Mouse (Mus musculus) liver, embryonic 12.5 days (tissue): ENCODE data around the gene Babam2. TPM values are rescaled to one million over a fixed set of nuclear protein-coding genes. Genes with fewer than 3 reads are reported as not detected.

Experiments
- ATAC-seq: fragments of 200-750 bp; cut with Nextera tagmentation; 2 replicates; pipeline ENCODE4 v1.8.0; 2017; ENCODE audit warnings: moderate number of reproducible peaks, mild to moderate bottlenecking, moderate library complexity
- H3K27ac ChIP-seq: fragments of 300-500 bp; sonication (generic); 2 replicates; pipeline ENCODE4 v1.5.1; 2016; ENCODE audit warnings: mild to moderate bottlenecking
- H3K27me3 ChIP-seq: fragments of 300-500 bp; sonication (generic); replicated peaks from 2 replicates; pipeline ENCODE4 v1.6.1; 2016; ENCODE audit warnings: mild to moderate bottlenecking, moderate library complexity
- H3K36me3 ChIP-seq: fragments of 300-500 bp; sonication (generic); 2 replicates; pipeline ENCODE4 v1.6.1; 2016; ENCODE audit warnings: mild to moderate bottlenecking, moderate library complexity
- H3K4me1 ChIP-seq: fragments of 300-500 bp; sonication (generic); 2 replicates; pipeline ENCODE4 v1.6.1; 2016
- H3K4me2 ChIP-seq: fragments of 300-500 bp; sonication (generic); 2 replicates; pipeline ENCODE4 v1.6.1; 2016; ENCODE audit warnings: mild to moderate bottlenecking, moderate library complexity
- H3K4me3 ChIP-seq: fragments of 300-500 bp; sonication (generic); 2 replicates; pipeline ENCODE4 v1.5.1; 2016; ENCODE audit warnings: mild to moderate bottlenecking, moderate library complexity
- H3K9ac ChIP-seq: fragments of 300-500 bp; sonication (generic); 2 replicates; pipeline ENCODE4 v1.6.1; 2016; ENCODE audit warnings: mild to moderate bottlenecking, moderate library complexity
- H3K9me3 ChIP-seq: fragments of 300-500 bp; sonication (generic); replicated peaks from 2 replicates; pipeline ENCODE4 v1.6.1; 2016; ENCODE audit warnings: mild to moderate bottlenecking, moderate library complexity
- WGBS: fragments of 180-500 bp; shearing (Covaris S2); methylation state at CpG from one replicate; pipeline ENCODE4 v1.1.7; 2016; ENCODE audit not compliant: insufficient replicate concordance; 5-methylcytosine and 5-hydroxymethylcytosine counted together
- polyA plus RNA-seq: library from polyadenylated mRNA; unstranded; fragments of >200 nt; fragmentation: Nextera tagmentation; extraction: Ambion mirVana; gene quantifications from 2 replicates; pipeline ENCODE4 v1.2.1, GENCODE M21; 2016

Babam2 gene
- polyA plus RNA-seq, 1 experiment from 2014 or later = 41.3 TPM

GRCm38 (mm10) chr5:31904968-31905683 is 207.6 kb downstream of the Babam2 start:
- no peak for ATAC-seq
- Histone ChIP-seq H3K4me2 (no peak overlapping the region), H3K9ac (no peak overlapping the region), H3K4me1 (no peaks in the 10 kb centered on the region), H3K9me3 (no peaks in the 10 kb centered on the region), H3K27me3 (no peaks in the 10 kb centered on the region), H3K27ac (no peak overlapping the region), H3K4me3 (no peak overlapping the region), H3K36me3 (no peaks in the 10 kb centered on the region)
- 60% methylated on average over 6 of the region's 6 CpGs for WGBS

GRCm38 (mm10) chr5:31905808-31906207 is 208.3 kb downstream of the Babam2 start:
- Histone ChIP-seq H3K36me3 (no peaks in the 10 kb centered on the region), H3K4me3 (no peak overlapping the region), H3K9ac (no peak overlapping the region), H3K4me1 (no peaks in the 10 kb centered on the region), H3K27me3 (no peaks in the 10 kb centered on the region), H3K9me3 (no peaks in the 10 kb centered on the region), H3K4me2 (no peak overlapping the region), H3K27ac (no peak overlapping the region)
- no peak for ATAC-seq
- 77% methylated on average over 7 of the region's 7 CpGs for WGBS

GRCm38 (mm10) chr5:31906286-31906951 is 208.9 kb downstream of the Babam2 start:
- Histone ChIP-seq H3K4me2 (no peak overlapping the region), H3K36me3 (no peaks in the 10 kb centered on the region), H3K27me3 (no peaks in the 10 kb centered on the region), H3K4me3 (no peak overlapping the region), H3K4me1 (no peaks in the 10 kb centered on the region), H3K27ac (no peak overlapping the region), H3K9ac (no peak overlapping the region), H3K9me3 (no peaks in the 10 kb centered on the region)
- WGBS = 81% methylated on average over 7 of the region's 7 CpGs
- ATAC-seq = no peak

GRCm38 (mm10) chr5:31907959-31908358 is 210.5 kb downstream of the Babam2 start:
- WGBS = 60% methylated on average over 2 of the region's 2 CpGs
- H3K4me2 ChIP-seq = no peak overlapping the region

GRCm38 (mm10) chr5:31908818-31909217 is 211.3 kb downstream of the Babam2 start:
- Histone ChIP-seq H3K4me1 (no peaks in the 10 kb centered on the region), H3K27me3 (no peaks in the 10 kb centered on the region), H3K36me3 (no peaks in the 10 kb centered on the region), H3K27ac (no peak overlapping the region), H3K4me2 (no peak overlapping the region), H3K4me3 (no peak overlapping the region), H3K9ac (no peak overlapping the region), H3K9me3 (no peaks in the 10 kb centered on the region)
- no peak for ATAC-seq
- 64% methylated on average over 2 of the region's 2 CpGs for WGBS

More at GRCm38 (mm10) chr5:31907959-31908358, 210.5 kb downstream of the Babam2 start:
- no peaks in the 10 kb centered on the region for H3K9me3 ChIP-seq
- H3K4me1 ChIP-seq = no peaks in the 10 kb centered on the region
- no peak overlapping the region for H3K9ac ChIP-seq
- no peaks in the 10 kb centered on the region for H3K36me3 ChIP-seq
- H3K27ac ChIP-seq = no peak overlapping the region
- no peak for ATAC-seq
- H3K27me3 ChIP-seq = no peaks in the 10 kb centered on the region
- no peak overlapping the region for H3K4me3 ChIP-seq

- 77% methylated on average over 7 of the region's 7 CpGs for WGBS
- H3K9me3 ChIP-seq = no peaks in the 10 kb centered on the region
- H3K27me3 ChIP-seq = no peaks in the 10 kb centered on the region
- H3K9ac ChIP-seq = no peak overlapping the region
- H3K4me1 ChIP-seq = peaks cover 4% of the 10 kb centered on the region; the same call in 1 of the 2 replicates
- no peak overlapping the region for H3K27ac ChIP-seq
- H3K4me3 ChIP-seq = no peak overlapping the region
- no peaks in the 10 kb centered on the region for H3K36me3 ChIP-seq
- no peak overlapping the region for H3K4me2 ChIP-seq
- no peak for ATAC-seq
Measured at GRCm38 (mm10) chr5:31916241-31916640, 218.8 kb downstream of the Babam2 start.

GRCm38 (mm10) chr5:31918566-31918965 is 221.1 kb downstream of the Babam2 start:
- Histone ChIP-seq H3K4me2 (no peak overlapping the region), H3K27me3 (no peaks in the 10 kb centered on the region), H3K4me3 (no peak overlapping the region), H3K9ac (no peak overlapping the region), H3K9me3 (no peaks in the 10 kb centered on the region), H3K36me3 (no peaks in the 10 kb centered on the region), H3K4me1 (peaks cover 4% of the 10 kb centered on the region; the same call in 1 of the 2 replicates), H3K27ac (no peak overlapping the region)
- no peak for ATAC-seq
- 47% methylated on average over 4 of the region's 4 CpGs for WGBS

GRCm38 (mm10) chr5:31920129-31920528 is 222.6 kb downstream of the Babam2 start:
- Histone ChIP-seq H3K9me3 (no peaks in the 10 kb centered on the region), H3K4me2 (no peak overlapping the region), H3K27ac (no peak overlapping the region), H3K4me3 (no peak overlapping the region), H3K36me3 (no peaks in the 10 kb centered on the region), H3K4me1 (peaks cover 4% of the 10 kb centered on the region; the same call in 1 of the 2 replicates), H3K9ac (no peak overlapping the region), H3K27me3 (no peaks in the 10 kb centered on the region)
- ATAC-seq = no peak

GRCm38 (mm10) chr5:31920890-31921289 is 223.4 kb downstream of the Babam2 start:
- Histone ChIP-seq H3K36me3 (no peaks in the 10 kb centered on the region), H3K4me3 (no peak overlapping the region), H3K27me3 (no peaks in the 10 kb centered on the region), H3K27ac (no peak overlapping the region), H3K4me1 (peaks cover 4% of the 10 kb centered on the region; the same call in 1 of the 2 replicates), H3K9me3 (no peaks in the 10 kb centered on the region), H3K4me2 (no peak overlapping the region), H3K9ac (no peak overlapping the region)
- no peak for ATAC-seq
- WGBS = 18% methylated on average over 1 of the region's 1 CpGs

- no peak for ATAC-seq
- Histone ChIP-seq H3K4me3 (no peak overlapping the region), H3K36me3 (no peaks in the 10 kb centered on the region)
Measured at GRCm38 (mm10) chr5:31924075-31924474, 226.6 kb downstream of the Babam2 start.

GRCm38 (mm10) chr5:31926551-31926950 is 229.1 kb downstream of the Babam2 start:
- Histone ChIP-seq H3K4me1 (no peaks in the 10 kb centered on the region), H3K9ac (no peak overlapping the region), H3K27ac (no peak overlapping the region), H3K4me3 (no peak overlapping the region), H3K36me3 (no peaks in the 10 kb centered on the region), H3K9me3 (no peaks in the 10 kb centered on the region), H3K4me2 (no peak overlapping the region), H3K27me3 (no peaks in the 10 kb centered on the region)
- no peak for ATAC-seq
- WGBS = 74% methylated on average over 1 of the region's 1 CpGs

More at GRCm38 (mm10) chr5:31924075-31924474, 226.6 kb downstream of the Babam2 start:
- Histone ChIP-seq H3K4me1 (no peaks in the 10 kb centered on the region), H3K4me2 (no peak overlapping the region), H3K27me3 (no peaks in the 10 kb centered on the region), H3K9ac (no peak overlapping the region), H3K9me3 (no peaks in the 10 kb centered on the region), H3K27ac (no peak overlapping the region)

GRCm38 (mm10) chr5:31929007-31929406 is 231.5 kb downstream of the Babam2 start:
- no peak for ATAC-seq
- no peaks in the 10 kb centered on the region for H3K4me1 ChIP-seq
- WGBS = 75% methylated on average over 7 of the region's 7 CpGs

More at GRCm38 (mm10) chr5:31929007-31929406, 231.5 kb downstream of the Babam2 start:
- Histone ChIP-seq H3K9me3 (no peaks in the 10 kb centered on the region), H3K9ac (no peak overlapping the region), H3K27ac (no peak overlapping the region), H3K27me3 (no peaks in the 10 kb centered on the region), H3K4me3 (no peak overlapping the region), H3K36me3 (no peaks in the 10 kb centered on the region), H3K4me2 (no peak overlapping the region)
